Mouse (Mus musculus): ENCODE data around the gene Tbc1d20. TPM values are rescaled to one million over a fixed set of nuclear protein-coding genes. Genes with fewer than 3 reads are reported as not detected.

The Tbc1d20 gene
- total and polyA plus RNA-seq, 3 experiments: 14.3 to 22.5 (median 17.0) TPM

DNA sequence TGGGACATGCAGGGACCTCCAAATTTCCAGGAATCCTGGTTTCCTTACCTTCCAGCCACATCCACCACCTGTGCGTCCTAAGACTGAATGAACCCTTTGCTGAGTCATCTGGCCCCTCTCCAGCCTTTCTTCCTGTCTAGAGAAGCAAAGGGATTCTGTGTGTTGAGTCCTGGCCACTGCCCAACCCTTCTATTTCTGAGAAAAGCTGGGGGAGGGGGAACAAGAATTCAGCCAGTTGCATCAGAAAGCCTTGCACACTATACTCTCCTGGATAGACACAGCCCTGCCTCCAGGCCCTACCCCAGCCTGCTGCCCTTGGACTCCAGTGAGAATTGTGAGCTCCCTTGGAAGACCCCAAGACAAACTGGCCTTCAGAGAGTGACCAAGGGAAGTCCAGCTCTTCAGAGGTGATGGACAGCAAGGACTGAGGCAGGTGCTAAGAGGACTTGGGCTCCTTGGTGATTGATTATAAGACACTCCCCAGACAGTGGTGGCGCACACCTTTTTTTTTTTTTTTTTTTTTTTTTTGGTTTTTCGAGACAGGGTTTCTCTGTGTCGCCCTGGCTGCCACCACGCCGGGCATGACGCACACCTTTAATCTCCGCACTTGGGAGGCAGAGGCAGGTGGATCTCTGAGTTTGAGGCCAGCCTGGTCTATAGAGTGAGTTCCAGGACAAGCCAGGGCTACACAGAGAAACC is 56.4 kb downstream of the Tbc1d20 start:
- dilution Hi-C loops (cut with MboI; ENCODE audit: extremely low pct_ligation_motif_present, extremely low pct_unique_long_range_greater_than_20kb, low sequenced_read_pairs): no loop called here

DNA sequence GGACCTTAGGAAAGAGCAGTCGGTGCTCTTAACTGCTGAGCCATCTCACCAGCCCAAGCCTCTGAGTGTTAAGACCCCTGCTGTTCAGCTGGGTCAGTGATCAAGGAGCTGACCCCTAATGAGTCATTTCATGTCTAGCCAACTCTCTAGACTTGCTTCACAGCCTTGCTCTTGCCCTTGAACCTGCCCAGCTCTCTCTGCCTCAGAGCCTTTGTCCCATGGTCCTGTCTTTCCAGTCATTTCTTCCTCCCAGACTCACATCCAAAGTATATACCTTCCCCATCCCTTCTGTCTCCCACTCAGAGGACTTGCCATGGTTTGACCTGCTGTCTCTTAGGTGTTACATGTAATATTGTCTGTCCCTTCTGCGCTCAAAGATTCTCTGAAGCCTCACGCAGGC is 63.6 kb downstream of the Tbc1d20 start:
- no peak overlapping the region for H3K9ac ChIP-seq (ENCODE audit: insufficient read depth, low read depth)
- peaks cover 3% of the 10 kb centered on the region for H3K9me3 ChIP-seq (replicated peaks; ENCODE audit: low read length)
- no peak overlapping the region for H3K4me3 ChIP-seq (replicated peaks in 1 of 3; ENCODE audit: low read depth in 2 of 3, low read length in 2 of 3, poor library complexity in 1 of 3)
- H3K4me1 ChIP-seq (ENCODE audit: control insufficient read depth in 1 of 2, insufficient read depth in 2 of 2): peaks cover 8 to 10% of the 10 kb centered on the region in 2 experiments; a peak in 3 of 4 replicates
- dilution Hi-C loops (cut with MboI; ENCODE audit: extremely low pct_ligation_motif_present, extremely low pct_unique_long_range_greater_than_20kb, low sequenced_read_pairs) (no loop called here), in situ Hi-C loops (cut with MboI; ENCODE audit: low pct_ligation_motif_present, low pct_unique_long_range_greater_than_20kb, low sequenced_read_pairs) (no loop called here)
- no peak overlapping the region for H3K27ac ChIP-seq (ENCODE audit: insufficient read depth, low read depth)
- no peaks in the 10 kb centered on the region for H3K36me3 ChIP-seq (replicated peaks in 1 of 2; ENCODE audit: control insufficient read depth in 1 of 2, insufficient read depth in 1 of 2, low read length in 1 of 2)
- no peak for TF ChIP-seq BHLHE40 (IDR thresholded peaks at IDR 0.05; ENCODE audit: low read depth, low read length)
- TF ChIP-seq ELF1 (IDR thresholded peaks at IDR 0.05; ENCODE audit: low read depth, low read length): no peak
- TF ChIP-seq ZKSCAN1 (IDR thresholded peaks at IDR 0.05; ENCODE audit: borderline replicate concordance, low read depth, low read length): no peak
- TF ChIP-seq NELFE (IDR thresholded peaks at IDR 0.05; ENCODE audit: low read depth, low read length): no peak
- no peak for TF ChIP-seq ZMIZ1 (IDR thresholded peaks at IDR 0.05; ENCODE audit: low read depth, low read length)
- TF ChIP-seq TBP (conservative IDR thresholded peaks at IDR 0.05; ENCODE audit: low read depth, low read length): no peak
- TF ChIP-seq EP300 (IDR thresholded peaks at IDR 0.05; ENCODE audit: low read length): no peak
- TF ChIP-seq ZNF384 (IDR thresholded peaks at IDR 0.05; ENCODE audit: low read depth, low read length): no peak
- TF ChIP-seq HCFC1 (IDR thresholded peaks at IDR 0.05; ENCODE audit: low read depth, low read length): no peak
- TF ChIP-seq SIN3A (IDR thresholded peaks at IDR 0.05; ENCODE audit: low read length): no peak
- no peak for TF ChIP-seq KAT2A (IDR thresholded peaks at IDR 0.05; ENCODE audit: insufficient replicate concordance, low read length)
- TF ChIP-seq GABPA (IDR thresholded peaks at IDR 0.05; ENCODE audit: insufficient replicate concordance, low read depth, low read length): no peak
- no peak for TF ChIP-seq MAX (IDR thresholded peaks at IDR 0.05; ENCODE audit: low read length)
- TF ChIP-seq ETS1 (conservative IDR thresholded peaks at IDR 0.05; ENCODE audit: low read depth, low read length): no peak
- no peak for TF ChIP-seq SMC3 (IDR thresholded peaks at IDR 0.05; ENCODE audit: low read depth, low read length)
- H3K27me3 ChIP-seq (replicated peaks): peaks cover 30% of the 10 kb centered on the region
- no peak for DNase-seq (ENCODE audit: extremely low read depth)
- H3K4me2 ChIP-seq (ENCODE audit: insufficient read depth, low read depth, poor library complexity, severe bottlenecking): no peak overlapping the region
- H3K79me2 ChIP-seq (replicated peaks; ENCODE audit: control insufficient read depth, extremely low read depth, insufficient read depth, poor library complexity, severe bottlenecking): no peaks in the 10 kb centered on the region

More for the DNA sequence above, 56.4 kb downstream of the Tbc1d20 start:
- no peak for TF ChIP-seq POLR2A (IDR thresholded peaks at IDR 0.05; ENCODE audit: low read depth, low read length)
- TF ChIP-seq RAD21 (IDR thresholded peaks at IDR 0.05; ENCODE audit: low read depth, low read length): no peak
- peak; percentile 69; the same call in 1 of the 2 replicates for TF ChIP-seq ZNF384 (IDR thresholded peaks at IDR 0.05; ENCODE audit: low read depth, low read length)
- Histone ChIP-seq H3K9me3 (replicated peaks; ENCODE audit: low read length) (no peaks in the 10 kb centered on the region), H3K4me1 (ENCODE audit: control insufficient read depth in 1 of 2, insufficient read depth in 2 of 2) (peaks cover 8 to 16% of the 10 kb centered on the region in 2 experiments), H3K27me3 (replicated peaks) (peaks cover 2% of the 10 kb centered on the region), H3K27ac (ENCODE audit: insufficient read depth, low read depth) (peak overlapping the region; percentile 55; the same call in 1 of the 2 replicates), H3K4me3 (replicated peaks in 1 of 3; ENCODE audit: low read depth in 2 of 3, low read length in 2 of 3, poor library complexity in 1 of 3) (no peak overlapping the region), H3K9ac (ENCODE audit: insufficient read depth, low read depth) (peak overlapping the region; percentile 55; the same call in 1 of the 2 replicates), H3K79me2 (replicated peaks; ENCODE audit: control insufficient read depth, extremely low read depth, insufficient read depth, poor library complexity, severe bottlenecking) (no peaks in the 10 kb centered on the region), H3K4me2 (ENCODE audit: insufficient read depth, low read depth, poor library complexity, severe bottlenecking) (no peak overlapping the region; the same call in 1 of the 2 replicates), H3K36me3 (replicated peaks in 1 of 2; ENCODE audit: control insufficient read depth in 1 of 2, insufficient read depth in 1 of 2, low read length in 1 of 2) (no peaks in the 10 kb centered on the region)
- in situ Hi-C loops (cut with MboI; ENCODE audit: low pct_ligation_motif_present, low pct_unique_long_range_greater_than_20kb, low sequenced_read_pairs): no loop called here
- DNase-seq (ENCODE audit: extremely low read depth): no peak

Data from CH12.LX (cell line).